Comparison of ENCODE assay signal across 37 mouse cellular contexts in genomic region chr6:102597756-102598155, GRCm38 (mm10). TPM values are rescaled to one million over a fixed set of nuclear protein-coding genes. Genes with fewer than 3 reads are reported as not detected.
DNase-seq lines count a peak whose midpoint lies in the region; ATAC-seq and TF ChIP-seq lines count a peak whose summit lies in the region.
"Had no signal": no experiment of that assay in that cellular context is flagged by ENCODE, and none has a peak within 500 bp of the region (broad histone marks: within the 10 kb centered on the region; RNA-seq: fewer than 3 reads in every experiment).

No protein-coding gene starts in this region.

- no peaks in the 10 kb centered on the region for H3K27me3 ChIP-seq in embryonic facial prominence, embryonic 14.5 days (replicated peaks; ENCODE audit: control insufficient read depth, insufficient read depth, low read length)
- H3K27me3 ChIP-seq in embryonic facial prominence, embryonic 10.5 days (replicated peaks; ENCODE audit: low read depth, poor library complexity, severe bottlenecking), result no peaks in the 10 kb centered on the region
- no peaks in the 10 kb centered on the region for H3K27me3 ChIP-seq in kidney, postnatal 0 days (ENCODE audit: insufficient read depth, low read length)
- no peaks in the 10 kb centered on the region for H3K27me3 ChIP-seq in limb, embryonic 10.5 days (ENCODE audit: low read depth, poor library complexity, severe bottlenecking)
- H3K27me3 ChIP-seq in midbrain, embryonic 15.5 days (replicated peaks), result no peaks in the 10 kb centered on the region
- H3K27me3 ChIP-seq: CH12.LX; embryonic facial prominence, embryonic 15.5 days; forebrain, embryonic 12.5 days; hindbrain, embryonic 12.5 days; intestine, embryonic 15.5 days; limb, embryonic 13.5 days; liver, embryonic 12.5 days; neural tube, embryonic 12.5 days had no signal

- H3K4me1 ChIP-seq in embryonic facial prominence, embryonic 14.5 days (ENCODE audit: control insufficient read depth, insufficient read depth, low read length), result no peaks in the 10 kb centered on the region
- H3K4me1 ChIP-seq in embryonic facial prominence, embryonic 10.5 days, result no peaks in the 10 kb centered on the region
- no peaks in the 10 kb centered on the region for H3K4me1 ChIP-seq in kidney, postnatal 0 days (replicated peaks; ENCODE audit: insufficient read depth, low read length)
- H3K4me1 ChIP-seq in limb, embryonic 10.5 days, result no peaks in the 10 kb centered on the region
- H3K4me1 ChIP-seq in midbrain, embryonic 15.5 days, result no peaks in the 10 kb centered on the region
- H3K4me1 ChIP-seq: embryonic facial prominence, embryonic 15.5 days; forebrain, embryonic 12.5 days; hindbrain, embryonic 12.5 days; intestine, embryonic 15.5 days; limb, embryonic 13.5 days; liver, embryonic 12.5 days; neural tube, embryonic 12.5 days had no signal

- 66% methylated on average over 2 of the region's 2 CpGs for WGBS in embryonic facial prominence, embryonic 14.5 days
- 73% methylated on average over 2 of the region's 2 CpGs for WGBS in embryonic facial prominence, embryonic 10.5 days
- WGBS in kidney, postnatal 0 days, result 75% methylated on average over 2 of the region's 2 CpGs
- 83% methylated on average over 2 of the region's 2 CpGs for WGBS in limb, embryonic 10.5 days
- WGBS in midbrain, embryonic 15.5 days, result 67% methylated on average over 2 of the region's 2 CpGs

- TF ChIP-seq CTCF in kidney, postnatal 0 days (IDR thresholded peaks at IDR 0.05; ENCODE audit: low read depth), result no peak

- no peak overlapping the region for H3K27ac ChIP-seq in embryonic facial prominence, embryonic 14.5 days (replicated peaks; ENCODE audit: low read depth, low read length)
- H3K27ac ChIP-seq in embryonic facial prominence, embryonic 10.5 days (replicated peaks), result no peak overlapping the region
- H3K27ac ChIP-seq in kidney, postnatal 0 days, result no peak overlapping the region
- no peak overlapping the region for H3K27ac ChIP-seq in limb, embryonic 10.5 days
- H3K27ac ChIP-seq in midbrain, embryonic 15.5 days, result no peak overlapping the region
- H3K27ac ChIP-seq: embryonic facial prominence, embryonic 15.5 days; forebrain, embryonic 12.5 days; hindbrain, embryonic 12.5 days; hindbrain, postnatal 0 days; intestine, embryonic 15.5 days; limb, embryonic 13.5 days; liver, embryonic 12.5 days; neural tube, embryonic 12.5 days; stomach, postnatal 0 days had no signal

- no peak overlapping the region for H3K9ac ChIP-seq in embryonic facial prominence, embryonic 14.5 days (ENCODE audit: low read depth, low read length)
- no peak overlapping the region for H3K9ac ChIP-seq in kidney, postnatal 0 days (ENCODE audit: low read depth, low read length)
- no peak overlapping the region for H3K9ac ChIP-seq in midbrain, embryonic 15.5 days
- H3K9ac ChIP-seq: embryonic facial prominence, embryonic 15.5 days; forebrain, embryonic 12.5 days; hindbrain, embryonic 12.5 days; intestine, embryonic 15.5 days; limb, embryonic 13.5 days; liver, embryonic 12.5 days; liver, postnatal 0 days; neural tube, embryonic 12.5 days had no signal

- no peaks in the 10 kb centered on the region for H3K36me3 ChIP-seq in embryonic facial prominence, embryonic 14.5 days (ENCODE audit: control insufficient read depth, insufficient read depth, low read length)
- no peaks in the 10 kb centered on the region for H3K36me3 ChIP-seq in embryonic facial prominence, embryonic 10.5 days (replicated peaks)
- H3K36me3 ChIP-seq in kidney, postnatal 0 days (ENCODE audit: insufficient read depth, low read length), result no peaks in the 10 kb centered on the region
- no peaks in the 10 kb centered on the region for H3K36me3 ChIP-seq in limb, embryonic 10.5 days
- no peaks in the 10 kb centered on the region for H3K36me3 ChIP-seq in midbrain, embryonic 15.5 days (replicated peaks)
- H3K36me3 ChIP-seq: embryonic facial prominence, embryonic 15.5 days; forebrain, embryonic 12.5 days; G1E; hindbrain, embryonic 12.5 days; intestine, embryonic 15.5 days; limb, embryonic 13.5 days; liver, embryonic 12.5 days; neural tube, embryonic 12.5 days had no signal

- ATAC-seq in embryonic facial prominence, embryonic 14.5 days (ENCODE audit: low read depth), result no peak
- ATAC-seq in kidney, postnatal 0 days (replicated peaks; ENCODE audit: low FRiP score, low read depth), result no peak
- no peak for ATAC-seq in midbrain, embryonic 15.5 days (replicated peaks)
- ATAC-seq: hindbrain, postnatal 0 days; intestine, embryonic 15.5 days; liver, embryonic 12.5 days; liver, postnatal 0 days had no signal

- intact Hi-C loops in left cerebral cortex, postnatal 14 days (cut with DNase I), result no loop called here

- DNase-seq in embryonic facial prominence, embryonic 14.5 days (ENCODE audit: low spot score), result peak; percentile 2
- no peak for DNase-seq in embryonic facial prominence, embryonic 10.5 days (ENCODE audit: low spot score)
- DNase-seq in kidney, postnatal 0 days (ENCODE audit: low spot score), result peak; percentile 1
- no peak for DNase-seq in kidney, adult 8-10 months
- peak; percentile 7 for DNase-seq in ES-CJ7 (ENCODE audit: low read depth, low spot score)
- DNase-seq in left cerebral cortex, postnatal 14 days (ENCODE audit: low spot score in 2 of 2), result peak; percentile 48 to 59
- DNase-seq in limb, embryonic 10.5 days (ENCODE audit: low spot score), result no peak
- DNase-seq: adrenal gland, postnatal 10 days; cerebellum, adult 11-12 months; cerebellum, adult 9-11 months; gastrocnemius, postnatal 25 days; heart, adult 11 months; heart, postnatal 36 days; kidney, adult 2 months; kidney, postnatal 10 days; liver, postnatal 0 days; lung, postnatal 36 days; thymus, adult 2 months; thymus, postnatal 36 days had no signal

- H3K4me3 ChIP-seq in embryonic facial prominence, embryonic 14.5 days (ENCODE audit: low read depth, low read length), result no peak overlapping the region
- H3K4me3 ChIP-seq in embryonic facial prominence, embryonic 10.5 days, result no peak overlapping the region
- H3K4me3 ChIP-seq in kidney, postnatal 0 days (replicated peaks; ENCODE audit: low read depth, low read length), result no peak overlapping the region
- H3K4me3 ChIP-seq in limb, embryonic 10.5 days, result no peak overlapping the region
- H3K4me3 ChIP-seq in midbrain, embryonic 15.5 days, result no peak overlapping the region
- H3K4me3 ChIP-seq: embryonic facial prominence, embryonic 15.5 days; forebrain, embryonic 12.5 days; hindbrain, embryonic 12.5 days; intestine, embryonic 15.5 days; limb, embryonic 13.5 days; liver, embryonic 12.5 days; myocyte; neural tube, embryonic 12.5 days had no signal

- no peak overlapping the region for H3K4me2 ChIP-seq in embryonic facial prominence, embryonic 14.5 days (ENCODE audit: low read depth, low read length)
- no peak overlapping the region for H3K4me2 ChIP-seq in kidney, postnatal 0 days (ENCODE audit: low read length)
- H3K4me2 ChIP-seq in midbrain, embryonic 15.5 days, result no peak overlapping the region
- H3K4me2 ChIP-seq: embryonic facial prominence, embryonic 15.5 days; forebrain, embryonic 12.5 days; heart, embryonic 11.5 days; hindbrain, embryonic 12.5 days; intestine, embryonic 15.5 days; limb, embryonic 13.5 days; liver, embryonic 12.5 days; midbrain, embryonic 11.5 days; neural tube, embryonic 12.5 days had no signal

- no peaks in the 10 kb centered on the region for H3K9me3 ChIP-seq in embryonic facial prominence, embryonic 14.5 days (ENCODE audit: control insufficient read depth, low read length)
- no peaks in the 10 kb centered on the region for H3K9me3 ChIP-seq in embryonic facial prominence, embryonic 10.5 days
- no peaks in the 10 kb centered on the region for H3K9me3 ChIP-seq in kidney, postnatal 0 days (replicated peaks; ENCODE audit: low read length)
- no peaks in the 10 kb centered on the region for H3K9me3 ChIP-seq in limb, embryonic 10.5 days (replicated peaks)
- H3K9me3 ChIP-seq in midbrain, embryonic 15.5 days, result no peaks in the 10 kb centered on the region
- H3K9me3 ChIP-seq: embryonic facial prominence, embryonic 15.5 days; forebrain, embryonic 12.5 days; hindbrain, embryonic 12.5 days; intestine, embryonic 15.5 days; limb, embryonic 13.5 days; liver, embryonic 12.5 days; neural tube, embryonic 12.5 days had no signal

RNA-seq across cellular contexts. Expression of gene Cntn3, which starts 24.9 kb away (rescaled TPM):
- polyA plus RNA-seq in embryonic facial prominence, embryonic 14.5 days (2014; fragmentation: Nextera tagmentation; extraction: Ambion mirVana), result 2.2 and 2.8 TPM in 2 replicates
- 0.26 and 0.32 TPM in 2 replicates for polyA plus RNA-seq in embryonic facial prominence, embryonic 10.5 days (2016; fragmentation: Nextera tagmentation; extraction: Ambion mirVana)
- polyA plus RNA-seq in kidney, postnatal 0 days (2015; fragmentation: Nextera tagmentation; extraction: Ambion mirVana), result 1.3 and 1.4 TPM in 2 replicates
- total RNA-seq in left cerebral cortex, postnatal 14 days (2021), result 10 to 100 TPM; 23.9 to 29.0 TPM
- 0.15 and 0.18 TPM in 2 replicates for polyA plus RNA-seq in limb, embryonic 10.5 days (2016; fragmentation: Nextera tagmentation; extraction: Ambion mirVana)
- 3.8 TPM in 2 replicates for polyA plus RNA-seq in midbrain, embryonic 15.5 days (2015; fragmentation: Nextera tagmentation; extraction: Ambion mirVana)
- total RNA-seq: CH12.LX; G1E; gastrocnemius, adult 18-20 months; gastrocnemius, postnatal 25 days; megakaryocyte, adult 5-6 weeks had no signal
- polyA plus RNA-seq: G1E; spleen, adult 2 months; thymus, adult 2 months had no signal

Comparison
In these comparisons a context has a peak if more than half of its experiments do, and no peak if none do; other contexts are left out.
1. DNase-seq: peak in embryonic facial prominence, embryonic 14.5 days (single experiment), kidney, postnatal 0 days (single experiment), ES-CJ7 (single experiment) and left cerebral cortex, postnatal 14 days (2 of 2); none in embryonic facial prominence, embryonic 10.5 days (single experiment), kidney, adult 8-10 months (0 of 2) and limb, embryonic 10.5 days (single experiment).